Mouse (Mus musculus): ENCODE measurements around the gene Mtmr10.

Mtmr10 gene

GRCm38 (mm10) chr7:64373830-64374562, 86.5 kb downstream of the Mtmr10 start, which contains the start of gene Fan1:
TSS of gene Fan1 (minus strand) at chr7:64374095.
- DNase-seq: peak; percentile 80

Measured in right cerebral cortex, postnatal 4 days (tissue).